Mouse (Mus musculus) spleen, adult 2 months (tissue): ENCODE data around the gene Trim2.

Experiments
- CTCF ChIP-seq: fragments of 200-500 bp; IDR thresholded peaks from 2 replicates; pipeline ENCODE4 v1.5.1; 2011; ENCODE audit warnings: mild to moderate bottlenecking, inconsistent platforms; ENCODE audit not compliant: insufficient read depth, insufficient read length, insufficient replicate concordance; ENCODE audit errors: extremely low read depth
- POLR2A ChIP-seq: fragments of 200-500 bp; IDR thresholded peaks from 2 replicates; pipeline ENCODE4 v1.6.1; 2011; ENCODE audit warnings: low read depth, low read length, inconsistent platforms

DNA sequence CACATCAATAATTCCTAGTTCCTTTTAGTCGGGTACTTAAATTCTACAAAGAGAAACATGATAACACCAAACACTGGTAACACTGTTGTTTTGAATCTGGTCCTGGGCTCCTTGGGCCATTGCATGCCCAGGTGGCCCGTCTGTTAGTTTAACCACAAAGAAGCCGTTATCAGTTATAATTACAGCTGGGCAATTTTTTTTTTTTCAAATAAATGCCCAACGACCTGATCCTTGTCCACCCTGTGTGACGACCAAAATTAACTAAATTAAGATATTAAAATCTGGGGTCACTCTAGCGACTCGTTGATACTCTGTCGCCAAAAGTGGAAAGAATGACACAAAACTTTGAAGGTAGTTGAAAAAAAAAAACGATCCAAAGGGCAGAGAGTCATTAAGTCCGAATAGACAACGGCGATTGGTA is 151.9 kb downstream of the Trim2 start:
- TF ChIP-seq POLR2A (no peak), CTCF (no peak)
